Mouse (Mus musculus) layer of hippocampus, postnatal 14 days (tissue): ENCODE measurements around the gene Hoxb5. TPM values are rescaled to one million over a fixed set of nuclear protein-coding genes. Genes with fewer than 3 reads are reported as not detected.

Experiments used
- DNase-seq, 2 experiments: peaks; one replicate each; pipeline ENCODE4 v3.0.0; 2021 to 2022; ENCODE audit warnings: low spot score in 2 of 2, mixed read lengths in 1 of 2
- total RNA-seq, 2 experiments: library from RNA; stranded (reverse); gene quantifications; 2 replicates each; pipeline ENCODE4 v1.2.3; 2021

The Hoxb5 gene
- total RNA-seq, 2 experiments from 2014 or later, result not detected

DNA sequence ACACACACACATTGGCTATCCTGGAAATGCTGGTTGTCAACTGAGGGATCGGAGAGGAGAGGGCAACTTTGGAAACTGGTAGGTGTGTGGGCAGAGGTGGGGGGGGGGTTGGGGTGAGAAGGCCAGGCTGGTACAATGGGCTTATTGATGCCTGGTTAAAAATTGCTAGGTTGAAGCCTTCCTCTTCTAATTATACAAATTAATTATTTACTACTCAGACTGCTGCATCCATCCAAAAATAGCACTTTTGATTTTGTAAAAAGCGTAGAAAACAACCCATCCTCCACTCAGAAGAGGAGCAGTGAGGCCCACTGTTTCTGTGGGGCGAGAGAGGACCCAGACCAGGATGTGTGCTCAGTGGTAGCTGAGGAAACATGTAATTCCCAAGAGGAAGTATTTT, 31.9 kb downstream of the Hoxb5 start:
- DNase-seq, result no peak

DNA sequence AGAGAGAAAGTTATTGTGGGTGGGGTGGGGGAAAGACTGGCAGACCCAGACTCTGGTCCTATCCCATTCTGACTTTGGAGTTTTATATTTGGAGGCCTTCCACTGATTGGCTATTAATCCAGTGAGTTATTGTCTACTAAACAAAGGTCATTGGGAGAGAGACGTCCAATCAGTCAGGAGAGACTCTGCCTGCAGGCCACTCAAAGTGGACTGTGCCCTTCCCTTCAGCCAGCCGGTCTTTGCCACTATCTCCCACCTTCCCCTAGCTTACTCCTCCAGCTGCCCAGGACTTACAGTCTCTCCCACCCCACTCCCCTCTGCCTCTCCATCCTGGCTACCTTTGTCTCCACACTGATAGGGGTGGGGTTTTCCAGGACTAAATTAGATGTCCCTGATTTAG, 33.5 kb downstream of the Hoxb5 start:
- no peak for DNase-seq

DNA sequence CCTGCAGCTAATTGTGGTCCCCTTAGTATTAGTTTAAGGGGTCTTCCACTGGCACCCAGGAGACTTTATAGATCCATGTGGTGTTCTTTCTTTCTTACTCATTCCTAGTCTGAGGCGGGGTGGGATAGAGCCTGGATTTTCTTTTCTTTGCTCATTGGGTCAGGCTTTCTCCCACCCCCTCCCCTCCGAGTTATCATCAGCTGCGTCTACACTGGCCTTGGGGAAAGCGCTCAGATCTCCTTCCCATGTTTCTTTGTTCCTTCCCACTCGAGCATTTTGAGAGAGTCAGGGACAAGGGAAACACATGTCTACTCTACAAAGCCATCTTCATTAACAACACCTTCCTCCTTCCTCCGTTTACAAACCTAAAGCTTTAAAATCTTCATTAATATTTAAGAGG, 33.9 kb downstream of the Hoxb5 start:
- no peak for DNase-seq

DNA sequence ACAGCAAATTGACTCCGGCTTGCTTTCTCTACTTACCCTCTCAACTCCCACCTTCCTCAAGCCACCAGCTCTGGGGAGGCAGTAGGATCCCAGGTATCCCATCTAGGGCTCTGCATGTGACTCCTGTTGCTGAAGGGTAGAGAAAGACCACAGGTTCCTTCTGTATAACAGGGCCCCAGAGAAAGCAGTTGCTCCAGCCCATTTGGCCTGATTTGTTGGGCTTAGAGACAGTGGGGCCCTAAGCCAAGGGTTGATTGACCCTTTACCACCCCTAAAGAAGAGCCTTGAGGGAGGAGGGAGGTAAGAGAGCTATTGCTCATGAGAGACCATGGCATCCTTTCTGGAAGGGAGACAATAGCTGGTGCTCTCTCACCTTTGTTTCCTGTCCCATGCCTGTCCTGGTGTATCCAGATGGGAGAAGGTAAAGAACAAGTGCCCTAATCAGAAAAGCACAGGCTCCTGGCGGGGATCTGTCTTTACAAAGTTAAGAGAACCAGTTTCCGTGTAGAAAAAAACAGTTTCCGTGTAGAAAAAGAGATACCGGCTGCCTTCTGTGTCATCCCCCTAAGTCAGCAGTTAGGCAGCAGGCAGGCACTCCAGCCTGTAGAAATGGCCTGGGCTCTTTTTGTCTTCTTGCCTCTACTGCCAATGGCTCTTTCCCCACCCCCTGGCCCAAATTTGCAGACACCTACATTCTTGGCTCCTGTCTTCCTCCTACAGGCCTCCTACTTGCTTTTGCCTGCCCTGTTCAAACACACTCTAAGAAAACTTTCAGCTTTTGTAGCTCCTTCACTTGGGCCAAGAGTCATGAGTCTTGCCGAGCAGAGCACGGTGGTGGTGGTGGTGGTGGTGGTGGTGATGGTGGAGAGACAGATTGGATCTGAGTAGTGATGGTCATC, 36.1 kb downstream of the Hoxb5 start:
- no peak for DNase-seq

DNA sequence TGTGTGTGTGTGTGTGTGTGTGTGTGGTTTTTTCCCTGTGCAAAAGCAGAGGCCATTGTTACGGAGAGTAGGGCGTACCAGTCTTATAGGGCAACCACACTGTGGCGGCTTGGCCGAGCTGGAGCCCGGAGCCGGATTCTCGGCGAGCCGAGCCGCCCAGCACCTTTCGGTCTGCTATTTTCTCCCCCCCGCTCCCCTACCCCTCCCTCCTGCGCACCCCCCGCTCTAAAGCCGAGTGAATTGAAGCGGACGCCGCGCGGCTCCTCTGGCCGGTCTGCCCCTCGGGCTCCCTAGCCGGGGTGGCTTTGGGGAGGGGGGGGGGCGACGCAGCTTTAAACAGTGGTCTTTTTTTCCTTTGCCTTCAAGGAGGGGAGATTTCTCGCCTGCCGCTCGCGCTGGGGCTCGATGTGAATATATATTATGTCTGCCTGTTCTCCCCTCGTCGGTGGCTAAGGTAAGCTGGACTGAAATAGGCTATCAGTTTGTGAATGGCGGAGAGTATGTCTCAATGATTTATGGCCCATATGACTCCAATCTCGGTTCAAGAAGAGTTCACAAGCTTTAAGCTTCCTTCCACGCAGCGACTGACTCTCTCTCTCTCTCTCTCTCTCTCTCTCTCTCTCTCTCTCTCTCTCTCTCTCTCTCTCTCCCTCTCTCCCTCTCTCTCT, 37.7 kb downstream of the Hoxb5 start:
- DNase-seq, result no peak

DNA sequence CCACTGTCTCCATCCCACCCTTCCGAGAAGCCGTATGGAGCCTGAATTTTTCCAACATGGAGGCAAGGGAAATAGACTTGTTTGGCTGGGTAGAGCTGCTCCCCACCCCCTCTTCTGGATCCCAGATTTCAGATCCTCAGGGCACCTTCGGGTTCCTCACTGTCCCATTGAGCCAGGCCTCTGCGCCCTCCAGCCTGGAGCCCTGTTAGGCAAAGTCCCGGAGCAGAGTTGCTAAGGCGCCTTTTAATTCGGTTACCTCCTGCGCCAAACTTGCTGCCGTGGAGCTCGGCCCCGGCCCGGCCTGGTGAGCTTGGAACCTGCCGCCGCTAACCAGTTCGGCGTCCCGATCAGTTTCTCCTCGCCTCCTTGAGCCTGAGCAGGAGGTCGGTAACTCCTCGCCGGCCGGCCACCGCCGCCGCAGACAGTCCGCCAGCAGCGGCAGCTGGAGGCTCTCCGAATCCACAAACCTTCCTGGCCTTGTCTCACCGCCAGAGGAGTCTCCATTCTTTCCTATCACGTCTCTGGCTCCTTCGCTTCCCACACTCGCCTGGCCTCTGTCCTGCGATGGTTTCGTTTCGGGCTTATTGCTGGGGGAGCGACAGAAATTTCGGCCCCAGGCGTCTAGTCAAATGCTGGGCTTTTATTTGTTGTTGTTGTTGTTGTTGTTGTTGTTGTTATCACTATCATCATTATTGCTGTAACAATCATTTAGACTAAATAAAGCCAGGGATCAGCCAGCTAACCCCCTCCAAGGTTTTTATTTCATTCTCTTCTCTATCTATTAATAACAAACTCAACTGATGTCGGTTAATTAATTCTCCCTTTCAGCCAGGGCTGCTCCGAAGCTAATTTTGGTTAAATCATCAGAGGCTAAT, 38.8 kb downstream of the Hoxb5 start:
- DNase-seq, result no peak

DNA sequence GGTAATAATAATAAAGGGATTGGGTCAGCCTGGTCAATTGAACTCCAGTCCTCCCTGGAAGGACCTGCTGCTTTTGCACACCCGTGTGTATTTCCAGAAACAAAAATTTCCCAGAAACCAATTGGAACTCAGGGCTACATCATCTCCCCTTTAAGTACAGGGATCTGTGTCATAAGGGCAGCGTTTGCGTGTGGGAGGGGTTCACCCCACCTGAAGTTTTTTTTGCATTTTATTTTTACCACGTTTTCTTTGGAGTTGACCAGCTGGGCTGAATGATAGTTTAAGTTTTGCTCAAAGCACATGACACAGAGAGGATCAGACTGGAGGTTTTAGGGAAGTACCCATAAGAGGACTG, 39.4 kb downstream of the Hoxb5 start:
- DNase-seq, result no peak

DNA sequence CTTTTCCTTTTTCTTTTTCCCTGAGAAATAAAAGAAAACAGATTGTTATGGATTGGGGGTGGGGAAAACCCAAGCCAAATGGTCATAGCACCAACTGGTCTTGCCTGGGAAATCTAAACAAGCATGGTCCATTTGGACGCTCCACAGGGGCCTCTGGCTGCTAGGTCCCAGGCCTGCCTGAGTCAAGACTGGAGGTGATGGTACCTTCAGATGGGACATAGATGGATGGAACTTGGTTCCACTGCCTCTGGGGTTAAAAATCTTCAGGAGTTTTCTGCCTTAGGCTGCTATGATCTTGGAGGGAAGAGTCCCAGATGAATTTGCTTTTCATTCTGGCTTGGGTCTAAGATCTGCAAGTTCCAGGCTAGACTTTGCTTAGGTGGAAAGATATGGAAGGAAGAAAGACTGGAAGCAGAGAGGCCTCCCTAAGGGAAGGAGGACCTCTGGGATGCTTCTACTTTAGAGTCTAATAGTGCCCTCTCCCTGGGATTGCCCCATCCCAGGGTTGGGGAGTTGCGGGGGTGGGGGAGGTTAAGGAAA, 40.1 kb downstream of the Hoxb5 start:
- DNase-seq, result no peak

DNA sequence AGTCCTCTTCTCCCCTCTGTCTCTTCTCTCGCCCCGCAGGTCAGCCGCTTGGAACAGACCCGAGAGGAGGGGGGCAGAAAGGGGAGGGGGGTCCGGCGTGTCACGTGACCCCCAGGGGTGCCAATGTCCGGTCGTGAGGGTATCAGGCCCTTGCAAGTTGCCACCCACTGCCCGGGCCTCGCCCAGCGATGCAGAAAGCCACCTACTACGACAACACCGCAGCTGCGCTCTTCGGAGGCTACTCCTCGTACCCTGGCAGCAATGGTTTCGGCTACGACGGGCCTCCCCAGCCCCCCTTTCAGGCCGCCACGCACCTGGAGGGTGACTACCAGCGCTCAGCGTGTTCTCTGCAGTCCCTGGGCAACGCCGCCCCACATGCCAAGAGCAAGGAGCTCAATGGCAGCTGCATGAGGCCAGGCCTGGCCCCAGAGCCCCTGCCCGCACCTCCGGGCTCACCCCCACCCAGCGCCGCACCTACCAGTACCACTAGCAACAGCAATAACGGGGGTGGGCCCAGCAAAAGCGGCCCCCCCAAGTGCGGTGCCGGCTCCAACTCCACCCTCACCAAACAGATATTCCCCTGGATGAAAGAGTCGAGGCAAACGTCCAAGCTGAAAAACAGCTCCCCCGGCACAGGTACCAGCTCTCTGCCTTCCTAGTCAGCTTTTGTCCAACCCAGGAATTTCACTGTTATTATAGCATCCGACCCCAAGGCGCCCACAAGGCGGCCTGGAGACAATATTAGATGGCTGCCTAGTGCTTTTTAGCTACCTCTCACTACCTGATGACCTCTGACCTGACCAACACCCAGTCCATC, 41.1 kb downstream of the Hoxb5 start:
- DNase-seq, result no peak

DNA sequence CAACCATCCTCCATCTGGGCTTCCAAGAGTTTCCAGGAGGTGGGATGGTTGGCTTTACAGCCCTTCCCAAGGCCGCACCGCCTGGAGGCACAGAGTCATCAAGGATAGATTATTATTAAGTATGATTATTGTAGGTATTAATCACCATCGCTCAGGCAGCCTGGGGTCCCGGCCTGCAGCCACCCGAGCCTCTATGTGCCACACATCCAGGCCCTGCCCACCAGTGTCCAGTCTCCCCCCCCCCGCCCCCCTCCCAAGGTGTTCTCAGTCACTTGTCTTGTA, 41.7 kb downstream of the Hoxb5 start:
- no peak for DNase-seq

DNA sequence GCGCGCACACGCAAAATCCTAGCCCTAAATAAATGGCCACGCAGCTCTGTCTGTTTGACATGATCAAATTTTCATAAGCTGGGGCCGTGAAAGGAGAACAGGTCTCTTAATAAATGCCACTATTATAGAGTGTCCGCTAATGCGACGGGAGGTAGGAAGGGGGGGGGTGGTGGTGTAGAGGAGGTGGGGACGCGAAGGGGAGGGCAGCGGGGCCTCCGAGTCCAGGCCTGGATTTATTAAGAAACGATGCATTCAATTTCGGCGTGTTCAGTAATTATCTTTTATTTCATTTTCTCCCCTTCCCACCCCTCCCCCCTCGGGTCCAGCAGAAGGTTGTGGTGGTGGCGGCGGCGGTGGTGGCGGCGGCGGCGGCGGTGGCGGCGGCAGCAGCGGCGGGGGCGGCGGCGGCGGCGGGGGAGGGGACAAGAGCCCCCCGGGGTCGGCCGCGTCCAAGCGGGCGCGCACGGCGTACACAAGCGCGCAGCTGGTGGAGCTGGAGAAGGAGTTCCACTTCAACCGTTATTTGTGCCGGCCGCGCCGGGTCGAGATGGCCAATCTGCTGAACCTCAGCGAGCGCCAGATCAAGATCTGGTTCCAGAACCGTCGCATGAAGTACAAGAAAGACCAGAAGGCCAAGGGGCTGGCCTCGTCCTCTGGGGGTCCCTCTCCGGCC, 42.2 kb downstream of the Hoxb5 start:
- DNase-seq, result no peak

DNA sequence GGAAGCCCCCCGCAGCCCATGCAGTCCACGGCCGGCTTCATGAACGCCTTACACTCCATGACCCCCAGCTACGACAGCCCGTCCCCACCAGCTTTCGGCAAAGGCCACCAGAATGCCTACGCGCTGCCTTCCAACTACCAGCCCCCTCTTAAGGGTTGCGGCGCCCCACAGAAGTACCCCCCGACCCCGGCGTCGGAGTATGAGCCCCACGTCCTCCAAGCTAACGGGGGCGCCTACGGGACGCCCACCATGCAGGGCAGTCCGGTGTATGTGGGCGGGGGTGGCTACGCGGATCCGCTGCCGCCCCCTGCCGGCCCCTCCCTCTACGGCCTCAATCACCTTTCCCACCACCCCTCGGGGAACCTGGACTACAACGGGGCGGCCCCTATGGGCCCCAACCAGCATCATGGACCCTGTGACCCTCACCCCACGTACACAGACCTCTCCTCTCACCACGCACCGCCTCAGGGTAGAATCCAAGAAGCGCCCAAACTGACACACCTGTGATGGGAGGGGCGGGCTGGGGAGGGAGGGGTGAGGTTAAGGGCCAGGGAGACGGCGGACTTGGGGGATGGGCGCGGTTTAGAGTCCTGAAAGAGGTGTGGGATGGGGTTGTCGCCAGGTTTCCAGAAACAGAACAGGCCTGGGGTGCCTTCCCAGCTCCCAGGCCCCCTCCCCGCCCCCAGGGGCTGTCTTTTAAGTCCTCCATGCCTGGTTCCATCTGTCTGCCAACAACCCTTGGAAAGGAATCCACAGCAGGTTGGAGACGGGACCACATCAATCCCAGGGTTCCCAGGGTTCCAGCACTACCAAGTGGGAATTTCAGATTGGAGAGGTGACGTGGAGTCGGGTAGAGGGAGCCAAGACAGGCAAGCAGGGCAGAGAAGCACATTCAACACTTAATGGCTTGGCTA, 43.0 kb downstream of the Hoxb5 start:
- DNase-seq, result no peak

DNA sequence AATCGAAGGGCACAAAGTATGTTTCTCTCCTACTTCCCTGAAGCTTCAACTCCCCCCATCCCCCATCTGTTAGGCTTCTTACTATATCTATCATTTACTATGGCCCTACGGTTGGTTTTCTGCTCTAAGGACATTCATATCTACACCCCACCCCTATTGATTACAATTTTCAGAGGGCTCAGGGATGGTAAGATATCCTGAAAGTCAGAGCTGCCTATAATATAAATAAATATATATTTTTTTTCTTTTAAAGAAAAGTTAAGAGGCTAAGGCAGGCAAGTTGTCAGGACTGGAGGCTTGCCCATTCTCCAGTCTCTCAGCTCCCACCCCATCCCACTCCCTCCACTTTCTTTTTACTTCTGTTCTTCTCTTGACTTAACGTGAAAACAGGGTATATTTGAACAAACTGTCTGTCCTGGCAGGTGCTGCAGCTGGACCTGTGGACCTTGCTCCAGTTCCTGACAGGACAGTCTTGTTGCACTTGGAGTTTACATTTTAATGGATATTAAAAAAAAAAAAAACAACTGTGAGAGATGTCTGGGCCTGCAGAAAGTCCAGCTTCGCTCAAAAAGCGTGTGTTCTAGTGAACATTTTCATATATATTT, 43.9 kb downstream of the Hoxb5 start:
- no peak for DNase-seq

DNA sequence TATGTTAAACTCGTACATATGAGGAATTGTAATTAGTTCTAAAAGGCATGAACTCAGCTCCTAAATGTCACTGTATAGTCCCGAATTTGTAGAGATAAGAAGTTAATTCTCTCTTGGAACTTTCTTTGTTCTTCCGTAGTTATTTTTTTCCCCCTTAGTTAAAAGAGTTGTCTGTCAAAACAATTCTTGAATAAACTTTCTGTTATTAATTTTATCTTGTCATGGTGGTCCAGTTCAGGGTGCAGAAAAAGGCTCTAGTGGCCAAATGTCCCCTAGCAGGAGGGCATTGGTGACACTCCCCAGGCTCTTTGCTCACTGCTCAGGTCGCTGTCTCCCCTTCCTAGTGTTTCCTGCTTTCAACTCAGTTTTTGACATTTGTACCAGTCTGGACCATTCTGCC, 44.6 kb downstream of the Hoxb5 start:
- no peak for DNase-seq

DNA sequence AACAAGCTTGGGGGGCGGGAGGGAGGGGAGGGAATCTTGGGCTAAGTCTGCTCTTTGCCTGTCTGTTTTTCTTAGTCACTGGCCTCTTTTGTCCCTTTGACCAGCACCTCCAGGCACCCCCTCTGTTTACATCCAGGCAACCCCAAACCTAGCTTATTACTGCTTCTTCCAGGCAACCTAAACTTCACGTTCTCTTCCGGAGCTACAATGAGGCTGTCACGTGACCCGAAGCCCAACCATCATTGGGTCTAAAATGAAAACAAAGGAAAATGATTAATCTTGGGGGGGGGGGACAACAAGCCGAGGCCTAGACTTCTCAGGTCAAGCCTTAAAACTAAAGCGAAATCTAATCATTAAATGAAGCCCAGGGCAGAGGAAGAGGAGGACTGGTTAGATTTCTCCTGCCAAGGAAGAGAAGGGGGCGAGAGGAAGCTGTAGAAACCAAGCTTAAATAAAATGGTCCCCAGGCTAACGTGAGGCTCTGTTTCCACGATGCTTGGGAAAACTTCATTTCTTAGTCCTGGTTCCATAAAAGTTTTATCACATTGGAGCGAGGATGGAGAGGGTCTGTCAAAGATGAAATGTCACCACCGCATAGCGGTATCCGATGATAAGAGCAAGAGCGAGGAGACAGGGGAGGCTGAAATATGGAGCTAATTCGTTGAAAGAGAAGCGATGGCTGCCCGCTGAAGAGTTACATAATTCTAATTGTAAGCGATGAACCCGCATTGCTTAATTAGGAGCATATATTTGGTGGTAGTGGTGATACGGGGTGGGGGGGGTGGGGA, 45.2 kb downstream of the Hoxb5 start:
- DNase-seq, result no peak

DNA sequence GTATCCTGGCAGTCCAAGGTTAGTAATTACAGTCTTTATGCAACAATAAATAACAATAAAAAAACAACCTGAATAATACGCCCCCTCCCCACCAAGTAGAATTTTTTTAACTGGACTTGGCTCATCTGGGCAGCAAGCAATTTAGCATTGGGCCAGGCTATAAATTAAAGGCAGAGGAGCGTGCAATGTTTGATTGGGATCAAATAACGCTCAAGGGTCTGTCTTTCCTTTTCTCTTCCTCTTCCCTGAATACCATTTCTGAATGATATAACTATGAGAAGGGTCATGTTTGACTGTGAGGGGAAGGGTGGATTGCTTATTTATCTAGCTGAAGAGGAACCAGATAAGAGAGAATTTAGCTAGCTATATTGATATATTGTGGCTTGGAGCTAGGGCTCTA, 45.9 kb downstream of the Hoxb5 start:
- no peak for DNase-seq

DNA sequence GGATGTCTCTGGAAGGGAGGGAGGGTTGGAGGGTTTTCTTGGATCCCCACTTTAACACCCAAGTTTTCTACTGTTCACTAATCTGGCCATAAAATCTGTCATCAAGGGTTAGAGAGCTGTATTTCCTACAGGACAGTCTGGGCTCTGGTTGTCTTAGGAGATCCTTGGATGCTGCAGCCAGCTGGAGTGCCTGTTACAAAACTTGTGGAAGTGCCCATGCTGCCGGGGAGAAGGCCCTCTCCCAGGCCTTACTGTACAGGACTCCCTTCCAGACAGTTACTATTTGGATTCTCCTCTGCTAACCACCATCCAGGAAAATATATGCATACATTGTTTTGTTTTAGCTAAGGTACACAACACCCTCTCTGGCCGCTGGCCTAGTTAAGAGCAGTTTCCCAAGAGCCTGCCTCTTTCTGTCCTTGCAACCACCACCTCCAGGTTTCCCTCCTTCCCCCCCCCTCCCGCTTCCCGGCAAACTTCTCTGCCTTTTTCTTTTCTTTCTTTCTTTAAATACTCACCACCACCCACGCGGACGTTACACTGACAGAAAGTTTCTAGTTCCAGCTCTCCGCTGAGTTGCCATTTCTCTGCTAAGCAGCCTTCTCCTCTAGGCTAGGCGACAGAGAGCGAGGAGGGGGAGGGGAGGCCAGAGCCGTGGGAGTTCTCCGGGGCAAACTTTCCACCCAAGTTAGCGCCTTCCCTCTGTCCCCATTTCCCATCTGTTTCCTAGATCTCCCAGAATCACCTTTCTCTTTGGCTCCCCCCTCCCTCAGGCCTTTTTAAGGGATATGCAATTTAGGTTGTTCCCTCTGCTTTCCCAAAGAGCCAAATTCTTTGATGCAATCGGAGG, 46.6 kb downstream of the Hoxb5 start:
- DNase-seq, result no peak
